Mouse (Mus musculus) cerebellum, adult 2 months (tissue): ENCODE results near the gene Tigd4. TPM values are rescaled to one million over a fixed set of nuclear protein-coding genes. Genes with fewer than 3 reads are reported as not detected.

Source experiments
- DNase-seq, 2 experiments: peaks; one replicate each; pipeline ENCODE4 v3.0.0; 2021
- H3K27ac ChIP-seq: fragments of 200-500 bp; 2 replicates; pipeline ENCODE4 v1.5.1; 2012; ENCODE audit warnings: low read length, control low read depth, inconsistent platforms; ENCODE audit not compliant: insufficient read depth
- H3K27me3 ChIP-seq: fragments of 200-500 bp; 2 replicates; pipeline ENCODE4 v1.6.1; 2012; ENCODE audit warnings: inconsistent platforms, mild to moderate bottlenecking, low read length, moderate library complexity; ENCODE audit not compliant: control insufficient read depth, insufficient read depth
- H3K4me1 ChIP-seq: fragments of 200-500 bp; 2 replicates; pipeline ENCODE4 v1.6.1; 2011; ENCODE audit warnings: low read length; ENCODE audit not compliant: control insufficient read depth, insufficient read depth
- H3K4me3 ChIP-seq: fragments of 200-500 bp; replicated peaks from 2 replicates; pipeline ENCODE3; 2011; ENCODE audit warnings: mild to moderate bottlenecking, low read depth, low read length, control low read depth; ENCODE audit not compliant: insufficient read depth
- CTCF ChIP-seq: fragments of 200-500 bp; IDR thresholded peaks from 2 replicates; pipeline ENCODE4 v1.5.1; 2011; ENCODE audit warnings: low read depth, mild to moderate bottlenecking, control low read depth, low read length, moderate library complexity, borderline replicate concordance; ENCODE audit not compliant: insufficient read depth
- POLR2A ChIP-seq: fragments of 200-500 bp; IDR thresholded peaks from 2 replicates; pipeline ENCODE4 v1.6.1; 2011; ENCODE audit warnings: low read length, control low read depth, borderline replicate concordance; ENCODE audit not compliant: insufficient read depth
- WGBS: fragments of 180-500 bp; shearing (Covaris S2); methylation state at CpG from one replicate; pipeline ENCODE4 v1.1.7; 2018; 5-methylcytosine and 5-hydroxymethylcytosine counted together
- polyA plus RNA-seq: library from polyadenylated mRNA; depleted of rRNA; stranded (reverse); fragments of >200 nt; gene quantifications from 2 replicates; pipeline ENCODE4 v1.2.3, GENCODE M21; 2012; rRNA removed

Tigd4 gene
- polyA plus RNA-seq, 1 experiment, result 0.11 TPM

DNA sequence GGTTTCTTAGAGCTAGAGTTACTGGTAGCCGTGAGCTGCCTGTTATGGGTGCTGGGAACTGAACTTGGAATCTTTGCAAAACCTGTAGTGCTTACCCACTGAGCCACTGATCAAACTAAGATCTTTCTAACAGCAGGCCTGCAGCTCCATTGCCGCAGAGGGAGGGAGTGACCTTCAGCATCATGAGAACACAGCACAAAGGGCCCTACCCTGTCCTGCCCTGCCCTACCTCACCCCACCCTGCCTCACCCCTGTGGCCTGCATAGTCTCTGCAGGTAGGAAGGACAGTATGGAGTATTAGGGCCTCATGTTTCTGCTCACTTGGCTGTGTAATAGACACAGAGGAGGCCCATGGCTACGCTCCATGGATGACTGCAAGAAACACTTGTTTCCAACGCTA lies 45.5 kb downstream of the Tigd4 start:
- DNase-seq, result no peak
- 83% methylated on average over 4 of the region's 4 CpGs for WGBS
- Histone ChIP-seq H3K27ac (no peak overlapping the region), H3K27me3 (no peaks in the 10 kb centered on the region), H3K4me3 (no peak overlapping the region), H3K4me1 (no peaks in the 10 kb centered on the region)
- TF ChIP-seq CTCF (no peak), POLR2A (no peak)

DNA sequence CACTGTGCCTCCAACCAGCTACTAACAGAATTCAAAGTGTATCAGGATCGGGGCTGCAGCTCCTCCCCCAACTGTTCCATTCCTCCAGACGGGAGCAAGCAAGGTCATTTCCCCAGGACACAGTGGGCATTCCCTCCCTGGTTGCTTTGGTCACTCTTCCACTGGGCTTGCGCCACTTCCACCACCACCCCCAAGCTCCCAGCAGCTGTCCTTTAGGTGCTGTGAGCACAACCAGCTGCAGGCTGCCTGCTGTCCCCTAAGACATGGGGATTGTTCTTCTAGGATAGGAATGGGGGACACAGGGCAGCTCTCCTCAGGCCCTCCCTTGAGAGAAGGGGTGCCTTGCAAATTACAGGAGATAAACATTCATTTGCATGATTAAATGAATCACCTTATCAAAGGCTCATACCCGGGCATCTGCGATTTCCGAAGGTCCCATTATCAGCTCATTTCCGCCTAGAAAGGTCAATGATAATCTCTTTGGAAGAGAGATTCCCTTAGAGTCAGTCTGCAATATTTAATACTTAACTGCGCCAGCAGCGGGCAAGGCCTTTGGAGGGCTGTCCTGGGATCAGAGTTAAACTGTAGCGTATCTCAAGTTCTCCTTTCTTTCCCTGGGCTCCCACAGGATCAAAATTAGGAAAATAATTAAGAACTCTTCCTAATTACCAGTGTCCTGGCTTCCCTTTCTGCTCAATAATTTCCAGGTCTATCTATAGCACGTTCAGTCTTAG lies 46.6 kb downstream of the Tigd4 start:
- Histone ChIP-seq H3K27ac (no peak overlapping the region), H3K27me3 (no peaks in the 10 kb centered on the region), H3K4me3 (no peak overlapping the region), H3K4me1 (no peaks in the 10 kb centered on the region)
- no peak for DNase-seq
- TF ChIP-seq CTCF, result no peak
- no peak for TF ChIP-seq POLR2A
- WGBS, result 63% methylated on average over 11 of the region's 11 CpGs

DNA sequence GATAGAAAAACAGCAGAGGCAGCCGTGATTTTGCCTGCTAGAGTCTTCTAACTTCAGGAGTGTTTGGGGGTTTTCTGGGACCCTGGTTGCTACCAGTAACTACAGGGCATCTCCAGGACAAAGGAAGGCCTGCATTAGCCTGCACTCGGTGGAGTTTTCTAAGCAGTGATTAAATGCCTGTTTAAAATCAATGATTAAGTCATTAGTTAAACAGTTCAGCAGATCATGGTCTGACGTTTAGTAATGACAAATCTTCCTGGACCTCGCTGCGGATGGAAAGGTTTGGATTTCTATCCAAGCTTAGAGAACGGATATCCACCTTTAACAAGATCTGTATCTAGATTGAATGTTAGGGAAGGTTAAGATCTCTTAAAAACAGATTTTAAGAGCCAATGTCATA lies 47.2 kb downstream of the Tigd4 start:
- TF ChIP-seq CTCF, result no peak
- TF ChIP-seq POLR2A, result no peak

DNA sequence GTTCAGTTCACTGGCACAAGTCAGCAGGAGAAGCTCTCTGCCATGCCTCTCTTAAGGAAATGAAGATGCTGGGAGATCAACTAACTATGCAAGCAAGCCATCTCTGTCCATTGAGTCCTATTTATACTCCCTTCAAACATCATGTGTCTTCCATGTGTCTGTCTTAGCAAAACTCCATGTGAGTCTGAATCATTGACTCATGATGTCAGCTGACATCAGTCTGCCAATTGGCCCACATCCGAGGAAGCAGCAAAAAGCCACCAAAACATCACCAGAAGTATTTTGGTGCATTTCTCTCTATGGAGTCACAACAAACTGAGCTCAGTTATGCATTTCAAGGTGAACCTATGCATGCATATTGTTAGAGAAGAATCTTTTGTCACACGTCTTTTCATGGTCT lies 48.0 kb downstream of the Tigd4 start:
- Histone ChIP-seq H3K27ac (no peak overlapping the region), H3K27me3 (no peaks in the 10 kb centered on the region), H3K4me3 (no peak overlapping the region), H3K4me1 (no peaks in the 10 kb centered on the region)
- 85% methylated on average over 2 of the region's 2 CpGs for whole genome bisulfite sequencing
- DNase-seq, result no peak
- no peak for TF ChIP-seq POLR2A
- TF ChIP-seq CTCF, result no peak

More for the DNA sequence above, 47.2 kb downstream of the Tigd4 start:
- no peak for DNase-seq
- no peak overlapping the region for H3K4me3 ChIP-seq
- 59% methylated on average over 6 of the region's 6 CpGs for WGBS
- no peaks in the 10 kb centered on the region for H3K27me3 ChIP-seq
- no peaks in the 10 kb centered on the region for H3K4me1 ChIP-seq
- H3K27ac ChIP-seq, result no peak overlapping the region

DNA sequence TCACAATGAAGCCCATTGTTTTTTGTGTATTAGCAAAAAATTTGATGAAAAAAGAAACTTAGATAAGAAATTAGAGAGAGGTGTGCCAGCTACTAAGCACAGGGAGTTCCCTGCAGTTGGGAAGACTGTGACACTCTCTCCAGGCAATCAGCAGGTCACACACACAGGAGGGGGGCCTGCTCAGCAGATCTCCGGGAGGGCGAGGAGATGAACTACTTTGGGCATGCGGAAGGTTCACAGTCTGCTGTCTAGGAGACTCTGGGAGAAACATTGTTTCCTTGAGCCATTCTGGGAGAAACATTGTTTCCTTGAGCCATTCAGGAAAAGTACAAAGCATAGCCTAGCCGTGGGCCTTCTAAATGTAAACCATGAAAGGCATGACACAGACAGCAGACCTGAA lies 49.6 kb downstream of the Tigd4 start:
- H3K27ac ChIP-seq, result no peak overlapping the region
- H3K4me3 ChIP-seq, result no peak overlapping the region
- no peaks in the 10 kb centered on the region for H3K27me3 ChIP-seq
- no peaks in the 10 kb centered on the region for H3K4me1 ChIP-seq
- WGBS, result 51% methylated on average over 4 of the region's 4 CpGs
- DNase-seq, result no peak
- TF ChIP-seq CTCF (no peak), POLR2A (no peak)

DNA sequence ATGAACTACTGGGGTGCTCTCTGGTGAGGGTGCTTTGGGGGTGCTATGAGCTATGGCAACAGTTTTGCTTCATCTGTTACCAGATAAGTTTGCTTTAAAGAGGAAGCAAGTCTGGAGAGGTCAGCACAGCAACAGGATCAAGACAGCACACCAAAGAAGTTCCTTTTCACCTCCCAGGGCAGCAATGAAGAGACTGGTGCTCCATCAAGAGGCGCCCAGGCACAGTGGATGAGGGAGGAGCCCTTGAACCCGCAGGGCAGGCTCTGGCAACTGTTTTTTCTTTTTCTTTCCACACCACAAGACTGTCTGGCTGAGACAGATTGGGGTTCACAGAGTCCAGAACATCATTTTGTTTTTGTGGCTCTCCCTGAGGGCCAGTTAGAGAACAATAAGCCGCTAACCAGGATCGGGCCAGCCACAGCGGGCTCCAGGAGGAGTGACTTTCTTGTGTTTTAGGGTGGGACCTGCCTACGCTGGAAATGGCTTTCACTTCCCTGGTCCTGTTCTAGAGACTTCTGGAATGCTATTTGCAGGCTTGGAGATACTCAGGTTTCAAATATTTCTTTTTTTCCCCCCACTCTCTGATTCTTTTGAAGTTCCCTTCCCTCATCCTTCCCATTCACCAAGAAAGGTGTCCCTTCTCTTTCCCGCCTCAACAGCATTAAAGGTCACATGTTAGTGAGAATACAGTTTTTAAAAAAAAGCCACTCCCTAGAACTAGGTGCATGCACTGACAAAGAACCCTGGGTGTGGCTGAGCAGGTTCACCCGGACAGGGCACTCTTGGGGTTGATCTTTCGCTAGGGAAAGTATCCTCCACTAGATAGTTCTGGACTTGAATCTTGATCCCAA lies 52.0 kb downstream of the Tigd4 start:
- DNase-seq, result no peak
- Histone ChIP-seq H3K4me3 (no peak overlapping the region), H3K27me3 (no peaks in the 10 kb centered on the region), H3K27ac (no peak overlapping the region), H3K4me1 (no peaks in the 10 kb centered on the region)
- TF ChIP-seq CTCF (no peak), POLR2A (no peak)
- 88% methylated on average over 9 of the region's 9 CpGs for WGBS

DNA sequence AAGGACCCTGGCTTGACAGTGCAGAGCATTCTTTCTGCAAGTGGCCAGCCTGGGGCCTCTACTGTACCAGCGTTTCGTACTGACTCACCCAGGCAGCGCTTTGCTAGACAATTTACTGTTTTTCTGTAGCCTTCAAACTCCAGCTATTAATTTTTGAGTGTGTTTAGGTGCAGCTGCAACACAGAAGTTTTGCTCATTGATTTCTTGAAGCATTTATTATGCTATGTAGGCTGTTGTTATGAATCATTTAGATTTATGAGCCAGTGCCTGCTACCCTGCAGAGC lies 52.6 kb downstream of the Tigd4 start:
- TF ChIP-seq CTCF (no peak), POLR2A (no peak)
- 91% methylated on average over 3 of the region's 3 CpGs for WGBS
- no peak overlapping the region for H3K4me3 ChIP-seq
- no peak for DNase-seq
- no peaks in the 10 kb centered on the region for H3K4me1 ChIP-seq
- no peak overlapping the region for H3K27ac ChIP-seq
- H3K27me3 ChIP-seq, result no peaks in the 10 kb centered on the region

DNA sequence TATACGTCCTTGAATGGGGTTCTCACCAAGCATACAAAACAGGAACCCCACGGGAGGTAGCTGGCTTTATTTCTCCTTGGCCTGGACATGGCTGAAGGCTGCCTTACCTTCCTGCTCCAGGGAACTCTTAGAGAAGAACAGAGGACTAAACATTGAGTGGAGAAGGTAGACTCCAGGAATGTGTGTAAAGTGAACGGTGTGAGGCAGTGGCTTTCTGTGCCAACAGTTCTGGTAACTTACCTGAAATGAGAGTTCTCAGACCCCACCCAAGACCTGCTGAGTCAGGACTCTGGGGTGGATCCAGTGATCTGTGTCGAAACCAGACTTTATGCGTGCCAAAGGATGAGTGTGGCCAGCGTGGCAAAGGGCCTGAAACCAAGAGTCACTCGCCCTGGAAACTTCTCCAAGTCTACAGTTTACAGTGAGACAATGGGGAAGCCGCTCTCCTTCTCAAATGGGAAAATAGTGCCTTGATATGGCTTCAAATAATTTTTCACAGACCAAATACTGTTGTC lies 53.0 kb downstream of the Tigd4 start:
- H3K27me3 ChIP-seq, result no peaks in the 10 kb centered on the region
- TF ChIP-seq POLR2A (no peak), CTCF (no peak)
- WGBS, result 56% methylated on average over 8 of the region's 8 CpGs
- no peaks in the 10 kb centered on the region for H3K4me1 ChIP-seq
- no peak for DNase-seq
- H3K4me3 ChIP-seq, result no peak overlapping the region
- H3K27ac ChIP-seq, result no peak overlapping the region

Other genes with a start within 250 kb of the Tigd4 start
- gene Fhdc1, start 113.1 kb upstream of the Tigd4 start, polyA plus RNA-seq, result 5.6 and 6.8 TPM in 2 replicates
- gene Arfip1, start 10.9 kb upstream of the Tigd4 start, polyA plus RNA-seq, result 16.6 and 17.1 TPM in 2 replicates
- 0.46 and 0.62 TPM in 2 replicates for gene Tmem154, start 72.6 kb downstream of the Tigd4 start, polyA plus RNA-seq
- gene Fbxw7, start 221.7 kb downstream of the Tigd4 start, polyA plus RNA-seq, result 76.2 and 87.9 TPM in 2 replicates